Mouse (Mus musculus): ENCODE results near the gene BC051142.

BC051142 gene

DNA sequence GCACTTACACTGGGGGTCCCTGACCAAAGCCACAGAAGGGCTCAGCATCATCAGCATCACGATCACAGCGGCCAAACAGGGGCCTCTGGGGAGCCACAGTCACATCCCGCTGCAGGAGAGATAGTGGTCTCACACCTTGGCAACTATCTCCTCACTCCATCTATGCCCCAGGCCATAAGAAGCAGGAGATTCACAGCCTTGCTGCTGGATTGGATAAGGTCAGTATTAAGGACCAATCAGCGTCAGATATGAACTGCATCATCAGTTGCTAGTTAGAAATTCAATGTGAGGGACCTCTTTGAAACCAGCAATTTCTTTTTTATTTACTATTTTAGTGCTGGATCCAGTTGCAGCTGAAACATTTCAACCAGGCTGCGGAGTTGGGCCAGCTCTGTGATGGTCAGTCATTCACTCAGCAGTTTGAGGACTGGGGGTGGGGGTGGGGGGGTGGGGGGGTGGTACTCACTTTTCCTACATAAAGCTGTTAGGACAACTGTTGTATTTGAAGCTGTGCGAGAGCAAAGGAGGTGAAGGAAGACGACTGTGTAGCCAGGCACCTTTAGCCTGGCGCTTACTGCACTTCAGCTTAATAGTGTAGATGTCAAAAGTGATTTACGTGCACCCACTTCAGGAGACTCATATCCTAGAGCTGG lies 436 bp upstream of the BC051142 start:
- 25% methylated on average over 9 of the region's 9 CpGs for WGBS

DNA sequence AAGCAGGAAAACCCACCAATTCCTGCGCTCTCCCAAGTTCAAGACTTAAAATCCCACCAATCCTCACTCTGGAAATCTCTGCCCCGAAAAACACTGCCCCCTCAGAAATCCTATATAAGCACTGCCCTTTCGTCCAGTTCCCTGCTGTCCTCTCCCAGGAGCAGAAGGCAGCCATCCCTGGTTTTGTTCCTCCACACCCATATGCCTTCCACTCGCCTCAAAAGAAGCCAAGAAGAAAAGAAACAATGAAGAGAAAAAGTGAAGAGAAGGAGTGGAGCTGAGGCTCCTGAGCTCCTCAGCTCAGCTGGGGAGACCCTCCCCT lies 735 bp downstream of the BC051142 start:
- WGBS = 51% methylated on average over 4 of the region's 4 CpGs

DNA sequence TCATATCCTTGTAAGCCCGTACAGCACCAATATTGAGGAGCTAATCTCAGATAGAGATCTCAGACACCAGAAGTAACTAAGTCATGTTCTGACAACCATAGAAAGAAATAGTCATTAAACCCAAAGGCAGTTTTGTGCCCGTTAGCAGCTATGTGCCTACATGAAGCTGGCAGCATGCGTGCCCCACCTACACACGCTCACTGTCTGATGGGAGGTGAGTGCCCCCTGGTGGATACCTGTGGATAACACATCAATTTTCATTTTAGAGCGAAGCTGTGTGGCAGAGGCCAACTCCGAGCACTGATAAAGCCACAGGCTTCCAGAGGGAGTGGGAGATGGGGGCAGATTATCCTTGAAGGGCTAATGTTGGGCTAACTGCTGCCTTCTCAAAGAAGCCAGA lies 12.5 kb downstream of the BC051142 start:
- 17% methylated on average over 6 of the region's 6 CpGs for WGBS

DNA sequence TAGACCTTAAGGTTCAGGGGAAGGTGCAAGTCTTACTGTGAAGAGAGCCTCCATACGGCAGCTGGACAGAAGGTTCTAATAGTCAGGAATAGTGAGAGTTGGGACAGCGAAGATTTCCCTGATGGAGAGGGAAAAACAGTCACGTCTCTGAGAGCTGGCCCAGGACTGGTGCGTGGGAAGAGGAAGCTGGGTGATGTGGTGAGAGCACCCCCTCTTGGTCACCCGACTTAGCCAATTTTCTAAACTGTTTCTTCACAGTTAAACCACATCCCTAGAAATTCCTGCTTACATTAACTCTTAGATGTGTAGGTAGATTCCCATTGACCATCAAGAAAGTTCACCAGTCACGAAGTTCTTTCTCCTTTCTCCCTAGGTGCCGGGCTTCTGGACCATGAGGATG lies 21.4 kb downstream of the BC051142 start:
- WGBS = 77% methylated on average over 7 of the region's 7 CpGs

DNA sequence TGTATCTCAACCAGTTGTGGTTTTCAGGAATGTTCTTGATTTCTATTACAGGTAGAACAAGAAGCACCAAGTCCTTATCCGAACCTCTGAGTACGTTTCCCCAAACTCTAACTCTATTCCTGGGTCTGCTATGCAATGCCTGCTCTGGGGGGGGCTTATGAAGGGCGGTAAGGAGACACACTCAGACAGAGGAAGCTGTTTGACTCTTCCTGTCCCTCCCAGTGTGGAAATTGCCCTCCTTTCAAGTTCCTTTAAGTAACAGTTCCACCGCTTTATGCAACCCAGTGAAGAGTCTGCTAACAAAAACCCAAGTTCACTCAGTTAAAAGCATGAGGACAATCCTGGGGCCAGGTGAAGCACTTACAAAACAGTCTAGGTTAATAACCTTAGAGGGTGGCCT lies 38.5 kb downstream of the BC051142 start:
- 65% methylated on average over 4 of the region's 4 CpGs for WGBS

DNA sequence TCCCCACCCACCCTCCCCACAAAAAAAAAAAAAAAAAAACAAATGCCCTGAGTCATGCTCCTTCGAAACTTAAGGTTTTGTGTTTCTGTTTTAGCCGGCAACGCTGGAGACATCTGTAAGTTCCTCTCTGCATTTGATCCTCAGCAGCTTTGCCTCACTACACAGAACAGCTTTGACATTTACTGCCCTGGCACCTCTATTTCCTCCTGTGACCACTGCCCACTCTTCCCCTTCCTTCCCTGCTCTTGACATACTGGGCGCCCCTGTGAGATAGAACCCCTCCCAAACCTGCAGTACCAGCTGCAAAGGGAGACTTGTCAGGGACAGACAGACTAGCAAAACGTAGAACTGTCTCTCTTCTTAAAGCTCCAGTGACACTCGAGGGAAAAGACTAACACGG lies 39.0 kb downstream of the BC051142 start:
- WGBS = 42% methylated on average over 7 of the region's 7 CpGs

DNA sequence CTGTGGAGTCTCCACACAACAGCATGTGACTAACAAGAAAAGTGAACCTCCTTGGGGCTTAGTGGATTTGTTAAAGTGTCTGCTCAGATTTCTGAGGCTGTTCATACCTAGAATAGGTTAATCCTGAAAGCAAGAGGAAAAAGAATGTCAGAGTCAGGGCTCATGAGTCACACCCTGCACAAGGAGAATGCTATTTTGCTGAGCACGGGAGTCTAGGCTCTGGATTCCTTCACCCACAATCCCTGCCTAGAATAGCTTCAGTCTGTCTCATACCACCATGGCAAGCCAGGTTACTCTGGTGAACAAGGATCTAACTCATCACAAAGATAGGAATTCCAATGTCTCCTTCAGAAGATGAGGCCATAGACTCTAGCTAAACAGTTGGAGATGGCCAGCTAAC lies 40.0 kb downstream of the BC051142 start:
- 13% methylated on average over 1 of the region's 1 CpGs for WGBS

DNA sequence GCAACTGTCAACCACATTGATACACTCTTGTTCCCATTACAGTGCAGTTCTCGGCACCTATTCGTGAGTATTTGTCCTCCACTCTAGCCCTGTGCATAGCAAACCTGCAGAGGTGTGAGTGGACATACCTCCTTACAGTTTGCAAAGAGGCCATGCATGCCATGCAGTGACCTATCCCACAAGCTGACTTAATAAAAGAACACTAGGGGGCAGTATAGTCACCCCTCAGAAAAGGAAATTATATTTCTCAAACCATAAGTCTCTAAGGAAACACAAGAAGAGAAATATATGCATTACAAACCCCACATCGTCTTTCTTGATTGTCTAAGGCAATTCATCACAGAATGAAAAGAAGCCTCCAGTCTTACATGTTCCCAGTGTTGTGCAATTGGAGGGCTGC lies 41.2 kb downstream of the BC051142 start:
- WGBS = 47% methylated on average over 3 of the region's 3 CpGs

DNA sequence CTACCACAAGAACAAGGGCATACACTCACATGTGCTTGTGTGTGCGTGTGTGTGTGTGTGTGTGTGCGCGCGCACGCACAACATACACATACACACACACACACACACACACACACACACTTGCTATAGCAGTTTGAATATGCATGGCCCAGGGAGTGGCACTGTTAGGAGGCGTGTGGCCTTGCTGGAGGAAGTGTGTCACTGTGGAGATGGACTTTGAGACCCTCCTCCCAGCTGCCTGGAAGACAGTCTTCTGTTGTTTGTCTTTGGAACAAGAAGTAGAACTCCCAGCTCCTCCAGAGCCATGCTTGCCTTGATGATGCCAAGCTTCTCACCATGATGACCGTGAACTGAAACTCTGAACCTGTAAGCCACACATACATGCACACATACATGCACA lies 43.4 kb downstream of the BC051142 start:
- 92% methylated on average over 7 of the region's 7 CpGs for WGBS

DNA sequence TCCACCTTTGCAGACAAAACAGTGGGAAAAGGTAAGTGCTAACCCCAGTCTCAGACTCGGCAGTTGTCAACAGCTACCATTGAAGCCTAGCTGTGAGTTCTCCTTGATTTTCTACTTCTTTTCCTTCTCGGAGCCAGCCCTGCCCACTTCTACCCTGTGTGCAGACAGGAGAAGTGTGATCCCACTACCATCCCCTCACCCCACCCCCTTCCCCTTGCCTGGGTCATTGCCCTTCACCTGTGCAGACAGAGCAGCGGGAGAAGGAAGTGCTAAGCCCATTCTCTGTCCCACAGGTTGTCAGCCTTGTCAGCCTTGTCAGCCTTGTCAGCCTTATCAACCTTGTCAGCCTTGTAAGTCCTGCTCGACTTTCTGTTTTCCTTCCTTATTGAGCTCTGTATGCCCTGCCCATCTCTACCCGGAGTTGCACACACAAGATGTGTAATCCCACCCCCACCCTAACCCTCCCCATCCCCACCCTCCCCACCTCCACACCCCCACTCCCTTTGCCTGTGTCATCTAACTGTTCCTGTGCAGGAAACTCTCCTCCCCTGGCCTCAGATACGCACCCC lies 49.9 kb downstream of the BC051142 start:
- WGBS = 65% methylated on average over 6 of the region's 6 CpGs

DNA sequence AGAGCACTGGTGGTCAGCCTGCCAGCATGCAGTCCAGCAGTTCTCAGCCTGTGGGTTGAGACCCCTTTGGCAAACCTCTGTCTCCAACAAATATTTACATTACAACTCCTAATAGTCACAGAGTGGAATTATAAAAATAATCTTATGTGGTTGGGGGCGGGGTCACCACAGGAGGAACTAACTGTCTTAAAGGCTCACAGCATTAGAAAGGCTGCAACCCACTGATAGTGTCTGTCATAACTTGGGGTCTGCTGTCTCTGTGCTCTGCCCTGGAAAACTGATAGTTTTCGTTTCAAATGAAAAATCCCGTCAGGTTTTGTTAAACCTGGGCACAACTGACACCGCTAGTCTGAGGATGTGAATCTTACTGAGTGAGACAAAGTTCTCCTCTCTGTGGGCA lies 59.0 kb downstream of the BC051142 start:
- 72% methylated on average over 4 of the region's 4 CpGs for WGBS

DNA sequence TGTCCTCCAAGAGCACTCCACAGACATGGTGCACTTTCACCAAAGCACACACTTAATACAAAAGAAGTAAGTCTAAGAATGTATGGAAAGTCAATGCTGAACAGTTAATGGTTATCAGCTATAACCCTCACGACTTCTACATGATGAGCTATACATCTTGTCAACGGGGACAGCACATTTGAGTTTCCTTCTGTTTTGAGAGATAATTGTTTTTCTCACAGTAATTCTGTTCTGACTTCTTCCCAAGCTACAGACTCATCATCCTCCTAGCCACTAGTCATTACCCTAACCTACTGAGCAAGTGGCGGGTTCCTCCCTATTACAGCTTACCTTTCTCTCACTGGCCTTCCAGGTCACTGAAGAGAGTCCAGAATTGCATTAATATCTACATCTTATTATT lies 60.6 kb downstream of the BC051142 start:
- 91% methylated on average over 3 of the region's 3 CpGs for WGBS

DNA sequence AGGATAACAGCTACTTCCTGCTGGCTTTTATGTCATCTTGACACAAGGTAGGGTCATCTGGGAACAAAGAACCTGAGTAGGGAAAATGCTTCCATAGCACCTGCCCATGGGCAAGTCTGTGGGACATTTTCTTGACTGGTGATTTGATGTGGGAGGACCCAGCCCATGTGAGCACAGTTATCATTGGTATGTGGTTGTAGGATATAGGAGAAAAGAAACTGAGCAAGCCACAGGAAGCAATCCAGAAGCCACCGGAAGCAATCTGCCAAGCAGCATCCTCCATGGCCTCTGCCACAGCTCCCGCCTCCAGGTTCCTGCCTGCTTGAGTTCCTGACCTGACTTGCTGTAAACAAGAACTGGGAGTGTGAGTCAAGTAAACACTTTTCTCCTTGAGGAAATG lies 71.9 kb downstream of the BC051142 start:
- WGBS = 83% methylated on average over 2 of the region's 2 CpGs

DNA sequence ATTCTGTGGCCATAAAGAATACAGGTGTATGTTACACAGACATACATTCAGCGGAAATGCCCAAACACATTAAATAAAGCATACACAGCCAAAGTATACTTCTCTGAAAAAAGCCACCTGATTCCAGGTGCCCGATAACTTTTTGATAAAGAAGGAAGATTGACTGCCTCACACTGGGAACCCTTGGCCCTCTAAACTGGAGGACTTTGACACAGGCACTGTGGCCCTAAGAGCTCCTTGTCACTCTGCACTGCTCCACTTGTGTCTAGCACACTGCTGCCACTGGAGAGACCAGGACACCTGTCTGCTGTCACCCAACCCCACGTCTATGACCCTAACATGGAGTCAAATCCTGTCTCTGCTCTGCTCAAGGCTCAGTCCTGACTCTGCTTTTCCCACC lies 76.4 kb downstream of the BC051142 start:
- WGBS = 90% methylated on average over 3 of the region's 3 CpGs

DNA sequence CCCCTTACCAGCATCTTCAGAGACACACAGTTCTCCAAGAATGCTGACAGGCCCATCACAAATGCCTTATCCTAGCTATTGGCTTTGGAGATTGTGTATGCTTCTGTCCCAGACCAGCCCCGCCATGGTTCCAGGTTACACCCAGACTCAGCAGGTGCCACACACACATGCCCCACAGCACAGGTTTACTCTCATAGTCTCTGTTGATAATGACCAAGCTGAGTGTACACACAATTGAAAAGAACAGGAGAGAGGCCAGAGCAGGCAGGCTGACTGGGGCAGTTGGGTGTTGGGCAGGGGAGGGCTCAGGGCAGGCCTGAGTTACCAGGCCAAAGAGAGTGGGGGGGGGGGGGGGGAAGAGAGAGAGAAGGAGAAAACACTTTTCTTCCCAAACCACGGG lies 77.8 kb downstream of the BC051142 start:
- WGBS = 95% methylated on average over 1 of the region's 2 CpGs

DNA sequence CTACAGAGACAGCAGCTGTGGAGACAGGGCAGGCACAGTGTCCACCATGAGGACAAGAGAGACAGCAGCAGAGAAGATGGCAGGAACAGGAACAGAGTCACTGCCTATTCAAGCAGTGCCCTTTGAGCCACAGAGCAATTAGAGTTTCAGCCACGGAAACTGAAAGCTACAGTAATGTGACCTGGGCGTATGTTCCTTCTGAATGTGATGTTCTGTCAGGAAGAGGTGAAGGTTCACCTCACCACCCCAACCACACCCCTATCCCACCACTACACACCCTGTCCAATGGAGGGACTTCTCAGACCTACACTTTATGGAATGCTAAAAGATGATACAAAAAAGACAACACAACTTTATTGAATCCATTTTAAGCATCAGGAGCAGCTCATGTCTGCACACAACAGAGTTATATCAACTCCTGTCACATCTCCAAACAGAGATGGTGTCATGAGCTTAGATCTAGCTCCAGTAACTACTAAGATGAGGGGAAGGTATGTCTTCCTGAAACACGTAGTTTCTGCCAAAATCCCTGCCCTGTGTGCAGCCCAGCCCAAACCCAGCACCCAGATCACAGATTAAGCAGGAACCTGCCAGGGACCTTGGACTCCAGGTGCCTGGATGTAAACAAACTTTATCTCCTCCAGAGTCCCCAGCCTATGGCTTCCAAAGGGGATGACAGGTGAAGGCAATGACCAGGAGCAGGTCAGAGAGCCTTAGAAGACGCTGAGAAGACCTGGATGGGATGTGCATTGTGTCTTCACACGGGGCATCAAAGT lies 78.8 kb downstream of the BC051142 start, which contains the start of gene Btnl4:
Gene Btnl4, minus strand, starts transcription at position 81 of the 776 bp plus-strand sequence.
- 84% methylated on average over 5 of the region's 5 CpGs for WGBS

DNA sequence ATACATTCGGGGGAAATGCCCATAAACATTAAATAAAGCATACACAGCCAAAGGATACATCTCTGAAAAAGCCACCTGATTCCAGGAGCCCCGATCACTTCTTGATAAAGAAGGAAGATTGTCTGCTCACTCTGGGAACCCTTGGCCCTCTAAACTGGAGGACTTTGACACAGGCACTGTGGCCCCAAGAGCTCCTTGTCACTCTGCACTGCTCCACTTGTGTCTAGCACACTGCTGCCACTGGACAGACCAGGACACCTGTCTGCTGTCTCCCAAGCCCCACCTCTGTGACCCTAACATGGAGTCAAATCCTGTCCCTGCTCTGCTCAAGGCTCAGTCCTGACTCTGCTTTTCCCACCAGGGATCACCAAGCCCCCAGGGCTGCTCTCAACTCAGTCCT lies 96.5 kb downstream of the BC051142 start:
- 92% methylated on average over 2 of the region's 2 CpGs for WGBS

DNA sequence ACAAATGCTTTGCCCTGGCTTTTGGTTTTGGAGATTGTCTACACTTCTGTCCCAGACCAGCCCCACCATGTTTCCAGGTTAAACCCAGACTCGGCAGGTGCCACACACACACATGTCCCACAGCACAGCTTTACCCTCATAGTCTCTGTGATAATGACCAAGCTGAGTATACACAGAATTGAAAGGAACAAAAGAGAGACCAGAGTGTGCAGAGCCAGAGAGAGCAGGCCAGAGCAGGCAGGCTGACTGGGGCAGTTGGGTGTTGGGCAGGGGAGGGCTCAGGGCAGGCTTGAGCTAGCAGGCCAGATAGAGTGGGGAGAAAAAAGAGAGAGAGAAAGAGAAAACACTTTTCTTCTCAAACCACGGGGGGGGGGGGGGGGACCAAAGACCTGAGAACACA lies 97.9 kb downstream of the BC051142 start:
- 63% methylated on average over 2 of the region's 2 CpGs for WGBS

DNA sequence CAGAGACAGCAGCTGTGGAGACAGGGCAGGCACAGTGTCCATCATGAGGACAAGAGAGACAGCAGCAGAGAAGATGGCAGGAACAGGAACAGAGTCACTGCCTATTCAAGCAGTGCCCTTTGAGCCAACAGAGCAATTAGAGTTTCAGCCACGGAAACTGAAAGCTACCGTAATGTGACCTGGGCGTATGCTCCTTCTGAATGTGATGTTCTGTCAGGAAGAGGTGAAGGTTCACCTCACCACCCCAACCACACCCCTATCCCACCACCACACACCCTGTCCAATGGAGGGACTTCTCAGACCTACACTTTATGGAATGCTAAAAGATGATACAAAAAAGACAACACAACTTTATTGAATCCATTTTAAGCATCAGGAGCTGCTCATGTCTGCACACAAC lies 98.7 kb downstream of the BC051142 start:
- WGBS = 87% methylated on average over 3 of the region's 3 CpGs

DNA sequence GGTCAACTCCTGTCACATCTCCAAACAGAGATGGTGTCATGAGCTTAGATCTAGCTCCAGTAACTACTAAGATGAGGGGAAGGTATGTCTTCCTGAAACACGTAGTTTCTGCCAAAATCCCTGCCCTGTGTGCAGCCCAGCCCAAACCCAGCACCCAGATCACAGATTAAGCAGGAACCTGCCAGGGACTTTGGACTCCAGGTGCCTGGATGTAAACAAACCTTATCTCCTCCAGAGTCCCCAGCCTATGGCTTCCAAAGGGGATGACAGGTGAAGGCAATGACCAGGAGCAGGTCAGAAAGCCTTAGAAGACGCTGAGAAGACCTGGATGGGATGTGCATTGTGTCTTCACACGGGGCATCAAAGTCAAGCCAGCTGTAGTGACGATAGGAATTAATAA lies 99.1 kb downstream of the BC051142 start:
- WGBS = 78% methylated on average over 4 of the region's 4 CpGs

Measured in cerebral cortex, adult 2 months (tissue).